Mouse (Mus musculus) spleen, adult 2 months (tissue): ENCODE data around the gene Zfp120. TPM values are rescaled to one million over a fixed set of nuclear protein-coding genes. Genes with fewer than 3 reads are reported as not detected.
"Not testable (repeated sequence)": the region's sequence is repeated elsewhere in the genome, so short reads cannot be mapped to it uniquely, and the experiment has no call there.

Experiments
- DNase-seq, 2 experiments: peaks; one replicate each; pipeline versions ENCODE4 v3.0.0 to v3.0.0-alpha.2; 2012 to 2021; ENCODE audit warnings: low spot score in 2 of 2, low read depth in 1 of 2
- H3K27ac ChIP-seq: fragments of 200-500 bp; 2 replicates; pipeline ENCODE4 v1.5.1; 2012; ENCODE audit warnings: low read length, inconsistent platforms; ENCODE audit not compliant: insufficient read depth
- H3K27me3 ChIP-seq: fragments of 200-500 bp; 2 replicates; pipeline ENCODE4 v1.6.1; 2012; ENCODE audit warnings: mild to moderate bottlenecking, moderate library complexity, low read length, inconsistent platforms; ENCODE audit not compliant: control insufficient read depth, insufficient read depth
- H3K36me3 ChIP-seq: fragments of 200-500 bp; 2 replicates; pipeline ENCODE4 v1.6.1; 2012; ENCODE audit warnings: mild to moderate bottlenecking, low read length, inconsistent platforms; ENCODE audit not compliant: control insufficient read depth, insufficient read depth
- H3K4me1 ChIP-seq: fragments of 200-500 bp; 2 replicates; pipeline ENCODE4 v1.6.1; 2011; ENCODE audit warnings: inconsistent platforms; ENCODE audit not compliant: control insufficient read depth, insufficient read depth, insufficient read length
- H3K4me3 ChIP-seq: fragments of 200-500 bp; 2 replicates; pipeline ENCODE4 v1.5.1; 2011; ENCODE audit warnings: mild to moderate bottlenecking, inconsistent platforms; ENCODE audit not compliant: insufficient read depth, insufficient read length; ENCODE audit errors: extremely low read depth
- CTCF ChIP-seq: fragments of 200-500 bp; IDR thresholded peaks from 2 replicates; pipeline ENCODE4 v1.5.1; 2011; ENCODE audit warnings: mild to moderate bottlenecking, inconsistent platforms; ENCODE audit not compliant: insufficient read depth, insufficient read length, insufficient replicate concordance; ENCODE audit errors: extremely low read depth
- POLR2A ChIP-seq: fragments of 200-500 bp; IDR thresholded peaks from 2 replicates; pipeline ENCODE4 v1.6.1; 2011; ENCODE audit warnings: low read depth, low read length, inconsistent platforms
- WGBS: fragments of 180-500 bp; shearing (Covaris S2); methylation state at CpG from one replicate; pipeline ENCODE4 v1.1.7; 2018; 5-methylcytosine and 5-hydroxymethylcytosine counted together
- polyA plus RNA-seq: library from polyadenylated mRNA; depleted of rRNA; stranded (reverse); fragments of >200 nt; gene quantifications from 2 replicates; pipeline ENCODE4 v1.2.3, GENCODE M21; 2012; rRNA removed

Zfp120 gene
- polyA plus RNA-seq = 1.7 TPM in 2 replicates

DNA sequence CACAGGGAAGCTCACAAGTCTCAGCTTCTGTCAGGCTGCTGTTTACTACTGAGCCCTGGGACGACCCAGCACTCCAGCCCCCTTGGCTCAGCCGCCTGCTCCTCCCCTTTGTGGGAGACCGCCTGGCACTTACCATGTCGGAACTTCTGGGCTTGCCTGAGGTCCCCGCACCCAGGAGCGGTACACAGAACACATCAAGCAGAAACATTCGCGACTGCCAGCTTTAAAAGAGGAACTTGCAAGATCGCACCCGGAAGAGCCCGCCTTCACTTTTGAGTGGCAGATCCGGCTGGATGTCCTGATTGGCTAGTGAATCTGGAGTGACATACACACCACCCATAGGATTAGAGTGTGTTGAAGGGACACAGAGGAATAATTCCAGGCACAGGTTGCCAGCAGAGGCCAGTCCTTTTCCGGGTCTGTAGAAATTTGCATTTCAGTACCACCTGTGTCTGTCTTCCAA lies at the start of gene Zfp120:
Zfp120 (minus strand) TSS at position 274 of the 463 bp plus-strand sequence.
- peaks cover 2% of the 10 kb centered on the region; the same call in 1 of the 2 replicates for H3K36me3 ChIP-seq
- peak within 1 kb of the TSS; percentile 88 for H3K27ac ChIP-seq
- TF ChIP-seq CTCF = no peak
- peak; percentile 63 for TF ChIP-seq POLR2A
- peak; percentile 82 to 87 for DNase-seq
- no peaks in the 10 kb centered on the region; the same call in 1 of the 2 replicates for H3K4me1 ChIP-seq
- H3K27me3 ChIP-seq = no peaks in the 10 kb centered on the region
- peak within 1 kb of the TSS; percentile 77 for H3K4me3 ChIP-seq
- under 1% methylated on average over 13 of the region's 13 CpGs for WGBS

DNA sequence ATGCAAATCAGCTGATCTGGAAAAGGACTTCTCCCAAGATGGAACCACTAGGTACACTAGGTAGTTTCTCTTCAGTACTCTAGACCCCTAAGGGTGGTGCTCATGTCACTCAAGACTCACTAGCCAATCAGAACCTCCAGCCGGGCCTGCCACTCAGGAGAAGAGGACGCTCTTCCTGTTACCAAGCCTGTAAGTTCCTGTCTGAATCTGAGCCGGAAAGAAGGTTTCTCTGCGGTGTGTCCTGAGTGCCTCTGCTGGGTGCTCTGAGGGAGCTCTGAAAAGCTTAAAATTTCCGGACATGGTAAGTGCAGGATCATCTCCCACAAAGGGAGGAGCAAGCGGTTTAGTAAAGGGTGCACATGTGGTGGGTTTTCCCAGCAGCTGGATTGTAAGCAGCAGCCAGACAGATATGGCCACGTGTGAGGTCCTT lies 45.1 kb upstream of the Zfp120 start, which contains the start of gene Gm14139:
Gm14139 (plus strand) TSS at position 186 of the 430 bp plus-strand sequence.
- DNase-seq, H3K27me3 ChIP-seq, H3K27ac ChIP-seq, H3K36me3 ChIP-seq, H3K4me3 ChIP-seq, H3K4me1 ChIP-seq: not testable (repeated sequence)
- WGBS = 79% methylated on average over 7 of the region's 7 CpGs

- not testable (repeated sequence) for DNase-seq, H3K27me3 ChIP-seq, H3K4me1 ChIP-seq, H3K4me3 ChIP-seq, H3K27ac ChIP-seq, H3K36me3 ChIP-seq
Measured at GRCm38 (mm10) chr2:150181046-150181445, 44.5 kb upstream of the Zfp120 start.

DNA sequence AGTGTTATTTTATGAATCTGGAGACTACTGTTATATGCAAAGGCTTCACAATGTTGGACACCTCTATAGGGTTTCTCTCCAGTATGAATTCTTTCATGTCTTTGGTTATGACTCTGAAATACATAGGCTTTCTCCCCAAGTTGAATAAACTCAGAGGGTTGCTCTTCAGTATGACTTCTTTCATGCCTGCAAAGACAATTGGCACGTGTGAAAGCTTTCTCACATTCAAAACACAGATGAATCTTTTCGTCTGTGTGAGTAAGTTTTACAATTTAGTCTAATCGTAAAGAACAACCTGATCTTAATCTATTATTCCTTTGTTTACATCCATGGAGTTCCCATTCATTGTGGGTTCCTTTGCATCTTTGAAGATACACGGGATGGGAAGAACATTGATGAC lies 43.1 kb upstream of the Zfp120 start, which contains the start of gene Gm10770:
Gm10770 (minus strand) TSS at position 101 of the 400 bp plus-strand sequence.
- H3K4me1 ChIP-seq, H3K36me3 ChIP-seq, H3K27me3 ChIP-seq, H3K4me3 ChIP-seq, H3K27ac ChIP-seq, DNase-seq: not testable (repeated sequence)
- WGBS = 75% methylated on average over 4 of the region's 4 CpGs

DNA sequence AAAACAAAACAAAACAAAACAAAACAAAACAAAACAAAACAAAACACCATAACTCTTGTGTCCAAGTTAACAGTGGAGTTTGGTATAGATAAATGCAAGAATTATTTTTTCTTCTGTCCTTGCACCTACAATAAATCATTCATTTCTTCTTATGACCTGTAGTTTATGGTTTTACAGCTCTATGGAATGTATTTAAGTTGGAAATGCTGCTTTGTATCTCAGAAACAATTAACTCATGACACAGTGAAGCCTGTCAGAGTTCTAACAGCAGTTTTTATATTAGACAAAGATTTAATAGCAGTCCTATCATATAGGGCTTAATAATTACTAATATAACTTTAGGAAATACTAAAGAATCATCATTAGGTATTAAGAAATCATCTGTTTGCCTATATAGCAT lies 37.3 kb upstream of the Zfp120 start:
- H3K4me3 ChIP-seq = no peak overlapping the region
- H3K4me1 ChIP-seq = no peaks in the 10 kb centered on the region
- TF ChIP-seq CTCF (no peak), POLR2A (no peak)
- no peak for DNase-seq
- no peak overlapping the region for H3K27ac ChIP-seq
- H3K27me3 ChIP-seq = no peaks in the 10 kb centered on the region
- H3K36me3 ChIP-seq = no peaks in the 10 kb centered on the region

- TF ChIP-seq POLR2A (no peak), CTCF (no peak)
- no peak for DNase-seq
- no peak overlapping the region for H3K4me3 ChIP-seq
- no peaks in the 10 kb centered on the region for H3K4me1 ChIP-seq
- H3K36me3 ChIP-seq = no peaks in the 10 kb centered on the region
- H3K27me3 ChIP-seq = no peaks in the 10 kb centered on the region
- H3K27ac ChIP-seq = no peak overlapping the region
Measured at GRCm38 (mm10) chr2:150166703-150167102, 30.2 kb upstream of the Zfp120 start.

DNA sequence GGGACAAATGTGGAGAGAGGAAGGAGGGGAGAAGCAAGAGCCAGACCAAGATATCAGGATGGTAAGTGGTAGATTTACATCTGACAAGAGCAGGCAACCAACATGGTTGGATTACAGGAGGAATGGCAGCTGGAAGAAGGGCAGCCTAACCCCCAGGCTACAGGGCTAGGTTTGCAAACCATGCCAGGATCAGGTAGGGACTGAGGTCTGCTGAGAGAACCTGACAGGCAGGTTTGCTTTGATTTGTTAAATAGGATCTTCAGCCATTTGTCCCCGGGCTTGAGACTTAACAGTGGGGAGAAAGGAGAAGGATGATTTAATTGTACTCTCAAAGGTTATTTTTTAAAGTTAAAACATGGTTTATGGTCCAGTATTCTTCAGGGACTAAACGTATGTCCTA lies 3.7 kb downstream of the Zfp120 start:
- Histone ChIP-seq H3K4me1 (no peaks in the 10 kb centered on the region; the same call in 1 of the 2 replicates), H3K36me3 (peaks cover 4% of the 10 kb centered on the region; the same call in 1 of the 2 replicates), H3K27ac (no peak overlapping the region), H3K4me3 (no peak overlapping the region), H3K27me3 (no peaks in the 10 kb centered on the region)
- no peak for DNase-seq
- TF ChIP-seq CTCF (no peak), POLR2A (no peak)
- 87% methylated on average over 2 of the region's 2 CpGs for WGBS

DNA sequence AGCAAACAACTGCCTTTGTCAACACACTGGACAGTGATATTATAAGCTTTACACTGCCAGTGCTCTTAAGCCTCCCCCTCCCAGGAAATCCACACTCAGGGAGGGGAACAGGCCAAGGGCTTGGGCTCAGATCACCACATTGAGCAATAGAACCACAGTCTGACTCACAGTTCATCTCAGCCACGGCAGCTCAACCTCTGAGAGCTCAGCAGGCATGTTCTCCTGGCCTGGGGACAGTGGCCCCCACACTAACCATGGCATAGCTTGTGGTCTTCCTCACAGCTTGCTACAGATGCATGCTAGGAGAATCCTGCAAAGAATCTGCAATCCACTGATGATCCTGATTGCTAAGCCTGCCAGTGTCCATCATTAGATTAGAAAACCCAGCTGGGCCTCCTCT lies 4.5 kb downstream of the Zfp120 start:
- H3K27me3 ChIP-seq, H3K4me1 ChIP-seq, H3K36me3 ChIP-seq, H3K4me3 ChIP-seq, H3K27ac ChIP-seq, DNase-seq: not testable (repeated sequence)
- 56% methylated on average over 1 of the region's 1 CpGs for WGBS
